Mouse (Mus musculus): ENCODE data around the gene Gm33543. TPM values are rescaled to one million over a fixed set of nuclear protein-coding genes. Genes with fewer than 3 reads are reported as not detected.

The Gm33543 gene
- total and polyA plus RNA-seq, 3 experiments: not detected

Other genes with a start within 250 kb of the Gm33543 start
- 0.63 TPM in 1 of 2 replicates, not detected in the other for gene Anapc15-ps, start 169.5 kb downstream of the Gm33543 start, total RNA-seq (2012; rRNA removed)
- 2.8 and 5.3 TPM in 2 replicates for gene Anapc15-ps, start 169.5 kb downstream of the Gm33543 start, total RNA-seq (2014; rRNA removed)
- 1.1 TPM in 1 of 2 replicates, not detected in the other for gene Anapc15-ps, start 169.5 kb downstream of the Gm33543 start, polyA plus RNA-seq (2012; ENCODE audit: insufficient read length, low read depth)
- 13.3 and 14.6 TPM in 2 replicates for gene Eea1, start 97.7 kb upstream of the Gm33543 start, total RNA-seq (2012; rRNA removed)
- 13.3 and 15.5 TPM in 2 replicates for gene Eea1, start 97.7 kb upstream of the Gm33543 start, total RNA-seq (2014; rRNA removed)
- gene Eea1, start 97.7 kb upstream of the Gm33543 start, polyA plus RNA-seq (2012; ENCODE audit: insufficient read length, low read depth): 15.6 and 15.7 TPM in 2 replicates

Data from CH12.LX (cell line).